Mouse (Mus musculus): ENCODE measurements around the gene Dgcr6. TPM values are rescaled to one million over a fixed set of nuclear protein-coding genes. Genes with fewer than 3 reads are reported as not detected.

Gene Dgcr6
- polyA plus RNA-seq, 1 experiment: 31.0 TPM

DNA sequence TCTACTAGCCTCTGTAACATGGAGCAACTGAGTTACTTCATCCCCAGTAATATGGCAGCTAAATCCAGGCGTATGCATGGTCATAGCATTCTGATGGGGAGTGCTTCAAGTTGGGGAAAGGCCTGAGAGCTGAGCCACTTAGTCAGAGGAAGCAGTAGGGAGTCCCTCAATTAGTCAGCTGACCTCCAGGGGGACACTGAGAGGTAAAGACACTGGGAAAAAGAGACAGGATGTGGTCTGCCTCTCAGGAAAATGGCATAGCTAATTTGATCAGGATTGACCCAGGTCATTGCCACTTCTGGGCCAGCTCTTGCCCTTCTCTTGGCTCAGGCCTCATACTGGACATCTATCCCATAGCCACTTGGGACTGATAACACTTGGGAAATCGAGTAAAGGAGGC is 25.3 kb upstream of the Dgcr6 start:
- Histone ChIP-seq H3K27me3 (ENCODE audit: control insufficient read depth, insufficient read depth, low read length, poor library complexity, severe bottlenecking) (no peaks in the 10 kb centered on the region), H3K36me3 (ENCODE audit: control insufficient read depth, insufficient read depth, low read length, poor library complexity, severe bottlenecking) (no peaks in the 10 kb centered on the region), H3K9ac (ENCODE audit: low read depth, poor library complexity, severe bottlenecking) (no peak overlapping the region), H3K4me1 (ENCODE audit: control insufficient read depth, insufficient read depth, low read length) (no peaks in the 10 kb centered on the region), H3K4me3 (ENCODE audit: low read depth, low read length) (no peak overlapping the region), H3K27ac (ENCODE audit: insufficient read depth, low read length) (no peak overlapping the region), H3K9me3 (replicated peaks; ENCODE audit: control insufficient read depth, insufficient read depth, low read length, poor library complexity, severe bottlenecking) (no peaks in the 10 kb centered on the region)
- no peak for TF ChIP-seq CTCF (IDR thresholded peaks at IDR 0.05; ENCODE audit: low read depth, low read length)
- no peak for TF ChIP-seq EP300 (IDR thresholded peaks at IDR 0.05; ENCODE audit: insufficient read depth, low read depth, low read length)
- TF ChIP-seq POLR2A (IDR thresholded peaks at IDR 0.05; ENCODE audit: insufficient read depth, low read length): no peak

DNA sequence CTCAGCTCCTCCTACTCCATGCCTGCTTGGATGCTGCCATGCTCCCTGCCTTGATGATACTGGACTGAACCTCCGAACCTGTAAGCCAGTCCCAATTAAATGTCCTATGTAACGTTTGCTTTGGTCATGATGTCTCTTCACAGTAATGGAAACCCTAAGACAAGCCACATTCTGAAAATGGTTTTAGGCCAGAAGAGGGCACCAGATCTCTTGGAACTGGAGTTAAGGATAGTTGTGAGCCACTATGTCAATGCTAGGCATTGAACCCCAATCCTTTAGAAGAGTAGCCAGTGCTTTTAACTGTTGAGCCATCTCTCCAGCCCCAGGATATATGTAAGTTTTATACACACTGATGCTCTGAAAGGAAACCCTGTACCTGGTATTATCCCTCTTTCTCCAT is 20.9 kb upstream of the Dgcr6 start:
- TF ChIP-seq EP300 (IDR thresholded peaks at IDR 0.05; ENCODE audit: insufficient read depth, low read depth, low read length) (no peak), CTCF (IDR thresholded peaks at IDR 0.05; ENCODE audit: low read depth, low read length) (no peak), POLR2A (IDR thresholded peaks at IDR 0.05; ENCODE audit: insufficient read depth, low read length) (no peak)
- Histone ChIP-seq H3K9me3 (replicated peaks; ENCODE audit: control insufficient read depth, insufficient read depth, low read length, poor library complexity, severe bottlenecking) (no peaks in the 10 kb centered on the region), H3K36me3 (ENCODE audit: control insufficient read depth, insufficient read depth, low read length, poor library complexity, severe bottlenecking) (no peaks in the 10 kb centered on the region), H3K27me3 (ENCODE audit: control insufficient read depth, insufficient read depth, low read length, poor library complexity, severe bottlenecking) (no peaks in the 10 kb centered on the region), H3K4me1 (ENCODE audit: control insufficient read depth, insufficient read depth, low read length) (no peaks in the 10 kb centered on the region), H3K4me3 (ENCODE audit: low read depth, low read length) (no peak overlapping the region), H3K9ac (ENCODE audit: low read depth, poor library complexity, severe bottlenecking) (no peak overlapping the region), H3K27ac (ENCODE audit: insufficient read depth, low read length) (no peak overlapping the region)

- no peaks in the 10 kb centered on the region for H3K27me3 ChIP-seq (ENCODE audit: control insufficient read depth, insufficient read depth, low read length, poor library complexity, severe bottlenecking)
- TF ChIP-seq POLR2A (IDR thresholded peaks at IDR 0.05; ENCODE audit: insufficient read depth, low read length) (no peak), EP300 (IDR thresholded peaks at IDR 0.05; ENCODE audit: insufficient read depth, low read depth, low read length) (no peak), CTCF (IDR thresholded peaks at IDR 0.05; ENCODE audit: low read depth, low read length) (no peak)
- H3K9me3 ChIP-seq (replicated peaks; ENCODE audit: control insufficient read depth, insufficient read depth, low read length, poor library complexity, severe bottlenecking): no peaks in the 10 kb centered on the region
- no peaks in the 10 kb centered on the region for H3K36me3 ChIP-seq (ENCODE audit: control insufficient read depth, insufficient read depth, low read length, poor library complexity, severe bottlenecking)
- no peak overlapping the region for H3K9ac ChIP-seq (ENCODE audit: low read depth, poor library complexity, severe bottlenecking)
- H3K4me1 ChIP-seq (ENCODE audit: control insufficient read depth, insufficient read depth, low read length): no peaks in the 10 kb centered on the region
- no peak overlapping the region for H3K27ac ChIP-seq (ENCODE audit: insufficient read depth, low read length)
- no peak overlapping the region for H3K4me3 ChIP-seq (ENCODE audit: low read depth, low read length)
Observed at GRCm38 (mm10) chr16:18033289-18033688, 19.4 kb upstream of the Dgcr6 start.

GRCm38 (mm10) chr16:18034286-18034685 is 18.4 kb upstream of the Dgcr6 start:
- no peak overlapping the region for H3K27ac ChIP-seq (ENCODE audit: insufficient read depth, low read length)
- no peaks in the 10 kb centered on the region for H3K9me3 ChIP-seq (replicated peaks; ENCODE audit: control insufficient read depth, insufficient read depth, low read length, poor library complexity, severe bottlenecking)
- no peaks in the 10 kb centered on the region for H3K4me1 ChIP-seq (ENCODE audit: control insufficient read depth, insufficient read depth, low read length)
- no peak overlapping the region for H3K9ac ChIP-seq (ENCODE audit: low read depth, poor library complexity, severe bottlenecking)
- H3K27me3 ChIP-seq (ENCODE audit: control insufficient read depth, insufficient read depth, low read length, poor library complexity, severe bottlenecking): no peaks in the 10 kb centered on the region
- no peak overlapping the region for H3K4me3 ChIP-seq (ENCODE audit: low read depth, low read length)
- TF ChIP-seq POLR2A (IDR thresholded peaks at IDR 0.05; ENCODE audit: insufficient read depth, low read length) (no peak), EP300 (IDR thresholded peaks at IDR 0.05; ENCODE audit: insufficient read depth, low read depth, low read length) (no peak), CTCF (IDR thresholded peaks at IDR 0.05; ENCODE audit: low read depth, low read length) (no peak)
- H3K36me3 ChIP-seq (ENCODE audit: control insufficient read depth, insufficient read depth, low read length, poor library complexity, severe bottlenecking): no peaks in the 10 kb centered on the region

DNA sequence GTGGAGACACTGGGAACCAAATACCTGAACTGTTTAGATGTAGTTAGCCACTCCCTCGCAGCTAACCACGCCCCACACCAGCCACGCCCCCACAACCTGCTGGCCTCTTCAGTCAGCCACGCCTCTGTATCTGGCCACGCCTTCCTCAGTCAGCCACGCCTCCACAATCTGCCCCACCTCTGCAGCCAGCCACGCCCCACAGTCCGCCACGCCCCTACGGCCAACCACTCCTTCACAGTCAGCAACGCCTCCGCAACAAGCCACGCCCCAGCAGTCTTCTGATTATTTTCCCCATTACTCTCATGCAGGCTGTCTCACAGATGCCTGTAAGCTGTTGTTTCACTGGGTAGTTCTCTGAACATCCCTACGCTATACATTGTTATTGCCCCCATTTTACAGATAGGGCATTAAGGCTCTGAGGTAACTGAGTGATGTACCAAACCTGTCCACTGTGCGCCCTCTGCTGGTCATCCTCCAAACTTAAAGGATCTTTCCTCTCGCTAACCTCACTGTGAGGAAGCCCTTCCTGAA is 16.2 kb upstream of the Dgcr6 start:
- H3K27me3 ChIP-seq (ENCODE audit: control insufficient read depth, insufficient read depth, low read length, poor library complexity, severe bottlenecking): no peaks in the 10 kb centered on the region
- TF ChIP-seq EP300 (IDR thresholded peaks at IDR 0.05; ENCODE audit: insufficient read depth, low read depth, low read length) (no peak), CTCF (IDR thresholded peaks at IDR 0.05; ENCODE audit: low read depth, low read length) (peak; percentile 6)
- no peaks in the 10 kb centered on the region for H3K4me1 ChIP-seq (ENCODE audit: control insufficient read depth, insufficient read depth, low read length)
- H3K27ac ChIP-seq (ENCODE audit: insufficient read depth, low read length): no peak overlapping the region
- H3K9ac ChIP-seq (ENCODE audit: low read depth, poor library complexity, severe bottlenecking): no peak overlapping the region
- no peaks in the 10 kb centered on the region for H3K36me3 ChIP-seq (ENCODE audit: control insufficient read depth, insufficient read depth, low read length, poor library complexity, severe bottlenecking)
- peak overlapping the region; percentile 41 for H3K4me3 ChIP-seq (ENCODE audit: low read depth, low read length)
- H3K9me3 ChIP-seq (replicated peaks; ENCODE audit: control insufficient read depth, insufficient read depth, low read length, poor library complexity, severe bottlenecking): no peaks in the 10 kb centered on the region

- no peaks in the 10 kb centered on the region for H3K27me3 ChIP-seq (ENCODE audit: control insufficient read depth, insufficient read depth, low read length, poor library complexity, severe bottlenecking)
- no peak overlapping the region for H3K27ac ChIP-seq (ENCODE audit: insufficient read depth, low read length)
- no peak for TF ChIP-seq POLR2A (IDR thresholded peaks at IDR 0.05; ENCODE audit: insufficient read depth, low read length)
- TF ChIP-seq EP300 (IDR thresholded peaks at IDR 0.05; ENCODE audit: insufficient read depth, low read depth, low read length): no peak
- TF ChIP-seq CTCF (IDR thresholded peaks at IDR 0.05; ENCODE audit: low read depth, low read length): no peak
- no peaks in the 10 kb centered on the region for H3K36me3 ChIP-seq (ENCODE audit: control insufficient read depth, insufficient read depth, low read length, poor library complexity, severe bottlenecking)
- no peak overlapping the region for H3K4me3 ChIP-seq (ENCODE audit: low read depth, low read length)
- no peaks in the 10 kb centered on the region for H3K9me3 ChIP-seq (replicated peaks; ENCODE audit: control insufficient read depth, insufficient read depth, low read length, poor library complexity, severe bottlenecking)
- H3K4me1 ChIP-seq (ENCODE audit: control insufficient read depth, insufficient read depth, low read length): no peaks in the 10 kb centered on the region
- H3K9ac ChIP-seq (ENCODE audit: low read depth, poor library complexity, severe bottlenecking): no peak overlapping the region
Observed at GRCm38 (mm10) chr16:18037025-18037424, 15.6 kb upstream of the Dgcr6 start.

Data from ES-Bruce4 (cell line).